Comparison of ENCODE assay signal across 13 mouse cellular contexts in the genomic region with DNA sequence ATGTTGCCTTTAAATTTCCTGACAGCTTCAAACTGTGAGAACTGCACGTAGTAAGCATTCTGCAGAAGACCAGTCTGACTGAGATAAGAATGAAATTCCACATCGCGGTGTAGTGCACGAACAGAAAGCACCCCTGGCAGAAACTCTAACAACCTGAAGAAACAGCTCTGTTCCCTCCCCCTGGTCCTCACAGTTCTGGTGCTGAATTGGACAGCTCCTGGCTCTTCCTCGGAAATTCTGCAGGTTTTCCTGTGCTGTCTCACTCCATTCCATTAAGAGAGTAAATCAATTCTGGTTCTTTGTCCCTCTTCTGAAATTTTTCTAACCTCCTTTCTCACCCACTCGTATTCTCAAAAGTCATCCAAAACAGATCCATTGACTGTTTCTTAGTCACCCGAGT. TPM values are rescaled to one million over a fixed set of nuclear protein-coding genes. Genes with fewer than 3 reads are reported as not detected.
DNase-seq lines count a peak whose midpoint lies in the region; ATAC-seq lines count a peak whose summit lies in the region.
"Had no signal": no experiment of that assay in that cellular context is flagged by ENCODE, and none has a peak within 500 bp of the region (broad histone marks: within the 10 kb centered on the region; RNA-seq: fewer than 3 reads in every experiment).

No protein-coding gene starts in this region.

- WGBS in midbrain, embryonic 14.5 days, result 35% methylated on average over 7 of the region's 7 CpGs
- 37% methylated on average over 7 of the region's 7 CpGs for WGBS in midbrain, embryonic 11.5 days
- WGBS in neural tube, embryonic 11.5 days, result 36% methylated on average over 7 of the region's 7 CpGs
- WGBS in hindbrain, embryonic 10.5 days, result 31% methylated on average over 7 of the region's 7 CpGs

- ATAC-seq in midbrain, embryonic 14.5 days (ENCODE audit: low FRiP score, low TSS enrichment), result no peak
- ATAC-seq in midbrain, embryonic 11.5 days (ENCODE audit: low FRiP score), result no peak
- no peak for ATAC-seq in neural tube, embryonic 11.5 days (ENCODE audit: insufficient read depth, low FRiP score, low TSS enrichment)

- H3K36me3 ChIP-seq in midbrain, embryonic 14.5 days (ENCODE audit: control insufficient read depth, insufficient read depth, low read length), result no peaks in the 10 kb centered on the region
- H3K36me3 ChIP-seq in midbrain, embryonic 11.5 days (ENCODE audit: control insufficient read depth, insufficient read depth, low read length), result no peaks in the 10 kb centered on the region
- H3K36me3 ChIP-seq in neural tube, embryonic 11.5 days (ENCODE audit: control insufficient read depth, insufficient read depth, low read length), result no peaks in the 10 kb centered on the region
- no peaks in the 10 kb centered on the region for H3K36me3 ChIP-seq in hindbrain, embryonic 10.5 days
- H3K36me3 ChIP-seq: forebrain, embryonic 10.5 days; kidney, embryonic 15.5 days had no signal

- H3K4me1 ChIP-seq in midbrain, embryonic 14.5 days (ENCODE audit: control insufficient read depth, insufficient read depth, low read length), result 0 out of 2 replicates have a peak, but pooled peaks cover 3% of the 10 kb centered on the region
- no peaks in the 10 kb centered on the region; the same call in 1 of the 2 replicates for H3K4me1 ChIP-seq in midbrain, embryonic 11.5 days (ENCODE audit: control insufficient read depth, insufficient read depth, low read length)
- H3K4me1 ChIP-seq in neural tube, embryonic 11.5 days (ENCODE audit: control insufficient read depth, insufficient read depth, low read length), result no peaks in the 10 kb centered on the region
- H3K4me1 ChIP-seq in hindbrain, embryonic 10.5 days (replicated peaks), result peaks cover 5% of the 10 kb centered on the region; the same call in 1 of the 2 replicates
- H3K4me1 ChIP-seq: kidney, embryonic 15.5 days had no signal

- intact Hi-C loops in heart, postnatal 10 days (cut with DNase I), result no loop called here

- H3K9me3 ChIP-seq in midbrain, embryonic 14.5 days (ENCODE audit: control insufficient read depth, low read length), result no peaks in the 10 kb centered on the region
- no peaks in the 10 kb centered on the region for H3K9me3 ChIP-seq in midbrain, embryonic 11.5 days (ENCODE audit: control insufficient read depth, low read length)
- H3K9me3 ChIP-seq in neural tube, embryonic 11.5 days (ENCODE audit: control insufficient read depth, low read length), result no peaks in the 10 kb centered on the region
- no peaks in the 10 kb centered on the region for H3K9me3 ChIP-seq in hindbrain, embryonic 10.5 days
- H3K9me3 ChIP-seq: forebrain, embryonic 10.5 days; kidney, embryonic 15.5 days had no signal

- H3K9ac ChIP-seq in midbrain, embryonic 14.5 days (replicated peaks; ENCODE audit: low read length), result no peak overlapping the region
- no peak overlapping the region for H3K9ac ChIP-seq in midbrain, embryonic 11.5 days (ENCODE audit: low read length)
- no peak overlapping the region for H3K9ac ChIP-seq in neural tube, embryonic 11.5 days (ENCODE audit: low read length)
- H3K9ac ChIP-seq: kidney, embryonic 15.5 days had no signal

- H3K27ac ChIP-seq in midbrain, embryonic 14.5 days (replicated peaks; ENCODE audit: low read depth, low read length), result no peak overlapping the region
- H3K27ac ChIP-seq in midbrain, embryonic 11.5 days (ENCODE audit: low read depth, low read length), result no peak overlapping the region
- H3K27ac ChIP-seq in neural tube, embryonic 11.5 days (ENCODE audit: low read depth, low read length), result no peak overlapping the region
- no peak overlapping the region for H3K27ac ChIP-seq in hindbrain, embryonic 10.5 days
- H3K27ac ChIP-seq: forebrain, embryonic 10.5 days; kidney, embryonic 15.5 days had no signal

- no peak overlapping the region for H3K4me3 ChIP-seq in midbrain, embryonic 14.5 days (replicated peaks; ENCODE audit: low read depth, low read length)
- no peak overlapping the region for H3K4me3 ChIP-seq in midbrain, embryonic 11.5 days (ENCODE audit: low read depth, low read length)
- H3K4me3 ChIP-seq in neural tube, embryonic 11.5 days (ENCODE audit: low read depth, low read length), result no peak overlapping the region
- no peak overlapping the region for H3K4me3 ChIP-seq in hindbrain, embryonic 10.5 days
- H3K4me3 ChIP-seq: forebrain, embryonic 10.5 days; kidney, embryonic 15.5 days had no signal

- no peak overlapping the region for H3K4me2 ChIP-seq in midbrain, embryonic 14.5 days (ENCODE audit: low read length)
- no peak overlapping the region for H3K4me2 ChIP-seq in midbrain, embryonic 11.5 days
- H3K4me2 ChIP-seq in neural tube, embryonic 11.5 days (ENCODE audit: low read depth), result no peak overlapping the region
- H3K4me2 ChIP-seq: kidney, embryonic 15.5 days had no signal

- no peaks in the 10 kb centered on the region for H3K27me3 ChIP-seq in midbrain, embryonic 14.5 days (ENCODE audit: control insufficient read depth, insufficient read depth, low read length)
- no peaks in the 10 kb centered on the region for H3K27me3 ChIP-seq in midbrain, embryonic 11.5 days (ENCODE audit: control insufficient read depth, insufficient read depth, low read length)
- H3K27me3 ChIP-seq in neural tube, embryonic 11.5 days (ENCODE audit: control insufficient read depth, insufficient read depth, low read length), result no peaks in the 10 kb centered on the region
- no peaks in the 10 kb centered on the region for H3K27me3 ChIP-seq in hindbrain, embryonic 10.5 days (ENCODE audit: insufficient read depth, poor library complexity, severe bottlenecking)
- H3K27me3 ChIP-seq: kidney, embryonic 15.5 days had no signal

- peak; percentile 12 to 36 for DNase-seq in heart, postnatal 10 days
- no peak for DNase-seq in heart, adult 9 months (ENCODE audit: low spot score in 2 of 2)
- peak; percentile 37 for DNase-seq in midbrain, embryonic 14.5 days
- no peak for DNase-seq in midbrain, embryonic 11.5 days (ENCODE audit: low spot score, missing footprints)
- peak; percentile 75 for DNase-seq in embryo, embryonic 11 days
- DNase-seq in neural tube, embryonic 11.5 days (ENCODE audit: low spot score), result peak; percentile 23
- no peak for DNase-seq in hindbrain, embryonic 10.5 days (ENCODE audit: low spot score)
- no peak for DNase-seq in left cerebral cortex, adult 8-10 months (ENCODE audit: low spot score in 2 of 2)
- DNase-seq: cerebellum, postnatal 36 days; gastrocnemius, postnatal 14 days; heart, postnatal 36 days had no signal

RNA-seq across cellular contexts. Expression of a gene that starts 43.6 kb away (rescaled TPM):
- under 1 TPM; 0.31 to 0.60 TPM for total RNA-seq in heart, postnatal 10 days (2021)
- 1.1 and 2.2 TPM in 2 replicates for polyA plus RNA-seq in midbrain, embryonic 14.5 days (2014; fragmentation: Nextera tagmentation; extraction: Ambion mirVana)
- polyA plus RNA-seq in midbrain, embryonic 11.5 days (2014; fragmentation: Nextera tagmentation; extraction: Ambion mirVana), result 2.3 and 2.6 TPM in 2 replicates
- 2.0 and 2.6 TPM in 2 replicates for polyA plus RNA-seq in neural tube, embryonic 11.5 days (2014; fragmentation: Nextera tagmentation; extraction: Ambion mirVana)
- polyA plus RNA-seq in hindbrain, embryonic 10.5 days (2016; fragmentation: Nextera tagmentation; extraction: Ambion mirVana), result 2.1 and 2.9 TPM in 2 replicates
- total RNA-seq in left cerebral cortex, adult 8-10 months (2022), result 1 to 10 TPM in 3 of 4 experiments, under 1 TPM in 1; 0.65 to 2.5 (median 1.8) TPM
- total RNA-seq: gastrocnemius, postnatal 14 days; heart, postnatal 36 days had no signal

Comparison
In these comparisons a context has a peak if more than half of its experiments do, and no peak if none do; other contexts are left out.
1. DNase-seq: peak in heart, postnatal 10 days (2 of 2), midbrain, embryonic 14.5 days (single experiment), embryo, embryonic 11 days (single experiment) and neural tube, embryonic 11.5 days (single experiment); none in heart, adult 9 months (0 of 2), midbrain, embryonic 11.5 days (single experiment), hindbrain, embryonic 10.5 days (single experiment) and left cerebral cortex, adult 8-10 months (0 of 2).